Mouse (Mus musculus): ENCODE results near the gene Ugp2. TPM values are rescaled to one million over a fixed set of nuclear protein-coding genes. Genes with fewer than 3 reads are reported as not detected.
A peak's percentile ranks its signal among the peaks of the same experiment; 100 is the strongest.
"Not testable (repeated sequence)": the region's sequence is repeated elsewhere in the genome, so short reads cannot be mapped to it uniquely, and the experiment has no call there.

Ugp2 gene
- polyA plus RNA-seq, 1 experiment from 2014 or later = 83.6 TPM

DNA sequence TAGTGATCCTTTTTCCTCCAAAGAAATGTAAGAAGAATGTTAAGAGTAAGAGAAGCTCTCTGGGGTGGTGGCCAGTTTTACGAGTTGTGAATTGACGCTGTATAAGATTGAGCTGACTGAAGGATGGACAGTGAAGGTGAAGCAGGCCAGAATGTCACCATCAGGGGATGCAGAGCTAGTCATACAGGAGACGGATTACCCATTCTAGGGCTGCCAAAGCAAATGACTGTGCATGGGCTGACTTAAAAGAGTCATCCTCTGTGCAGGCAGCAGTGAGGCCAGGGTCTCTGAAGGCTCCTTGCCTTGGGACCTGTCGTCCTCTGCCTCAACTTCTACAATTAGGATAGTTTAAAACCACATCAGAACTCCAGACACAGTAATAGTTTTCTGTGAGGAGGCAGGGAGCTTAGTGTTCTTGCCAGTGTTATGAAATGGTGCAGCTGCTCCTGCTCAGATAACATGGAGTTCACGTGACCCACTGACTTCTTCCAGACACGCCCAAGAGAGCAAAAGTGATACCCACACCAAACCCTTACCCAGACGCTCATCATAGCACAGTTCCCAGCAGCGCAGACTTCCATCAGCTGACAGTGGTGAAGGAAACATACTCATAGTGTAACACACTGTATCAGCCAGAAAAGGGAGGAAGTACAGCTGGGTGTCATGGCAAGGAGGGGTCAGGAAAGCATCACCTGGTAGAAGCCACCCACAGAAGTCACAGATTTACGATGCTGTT lies 56.9 kb downstream of the Ugp2 start:
- H3K4me1 ChIP-seq (ENCODE audit: insufficient read depth) = no peaks in the 10 kb centered on the region
- TF ChIP-seq CTCF (IDR thresholded peaks at IDR 0.05; ENCODE audit: low read depth) = no peak
- H3K36me3 ChIP-seq (ENCODE audit: insufficient read depth) = peaks cover 46% of the 10 kb centered on the region
- no peak overlapping the region for H3K4me2 ChIP-seq
- no peak for DNase-seq
- ATAC-seq (ENCODE audit: insufficient read depth) = no peak
- H3K9ac ChIP-seq = no peak overlapping the region
- no peak overlapping the region for H3K4me3 ChIP-seq (ENCODE audit: low read depth, low read length)
- H3K27me3 ChIP-seq (ENCODE audit: insufficient read depth, low read length) = no peaks in the 10 kb centered on the region
- no peak overlapping the region; the same call in 1 of the 2 replicates for H3K27ac ChIP-seq (ENCODE audit: low read depth)
- H3K9me3 ChIP-seq (ENCODE audit: low read depth, low read length) = no peaks in the 10 kb centered on the region
- WGBS = 57% methylated on average over 9 of the region's 9 CpGs

GRCm38 (mm10) chr11:21309516-21309915 lies 61.5 kb downstream of the Ugp2 start:
- H3K27ac ChIP-seq (ENCODE audit: low read depth) = no peak overlapping the region
- peaks cover 43% of the 10 kb centered on the region for H3K36me3 ChIP-seq (ENCODE audit: insufficient read depth)
- H3K9me3 ChIP-seq (ENCODE audit: low read depth, low read length) = no peaks in the 10 kb centered on the region
- H3K4me2 ChIP-seq = no peak overlapping the region
- no peaks in the 10 kb centered on the region for H3K4me1 ChIP-seq (ENCODE audit: insufficient read depth)
- H3K9ac ChIP-seq = no peak overlapping the region
- H3K4me3 ChIP-seq (ENCODE audit: low read depth, low read length) = no peak overlapping the region
- DNase-seq = no peak
- ATAC-seq (ENCODE audit: insufficient read depth) = no peak
- whole genome bisulfite sequencing = 55% methylated on average over 6 of the region's 6 CpGs
- no peaks in the 10 kb centered on the region for H3K27me3 ChIP-seq (ENCODE audit: insufficient read depth, low read length)
- TF ChIP-seq CTCF (IDR thresholded peaks at IDR 0.05; ENCODE audit: low read depth) = no peak

- TF ChIP-seq CTCF (IDR thresholded peaks at IDR 0.05; ENCODE audit: low read depth) = peak; percentile 72
- Histone ChIP-seq H3K27ac (ENCODE audit: low read depth) (no peak overlapping the region), H3K4me1 (ENCODE audit: insufficient read depth) (no peaks in the 10 kb centered on the region), H3K27me3 (ENCODE audit: insufficient read depth, low read length) (no peaks in the 10 kb centered on the region), H3K9me3 (ENCODE audit: low read depth, low read length) (no peaks in the 10 kb centered on the region), H3K9ac (no peak overlapping the region), H3K4me2 (no peak overlapping the region), H3K36me3 (ENCODE audit: insufficient read depth) (peaks cover 44% of the 10 kb centered on the region), H3K4me3 (ENCODE audit: low read depth, low read length) (no peak overlapping the region)
- WGBS = 76% methylated on average over 5 of the region's 5 CpGs
- peak; percentile 66 for DNase-seq
- ATAC-seq (ENCODE audit: insufficient read depth) = no peak
These were observed 62.9 kb downstream of the Ugp2 start for GRCm38 (mm10) chr11:21308119-21308518.

GRCm38 (mm10) chr11:21307078-21307668 lies 63.8 kb downstream of the Ugp2 start:
- no peak for ATAC-seq (ENCODE audit: insufficient read depth)
- 81% methylated on average over 5 of the region's 5 CpGs for WGBS
- H3K36me3 ChIP-seq (ENCODE audit: insufficient read depth) = peaks cover 39% of the 10 kb centered on the region

GRCm38 (mm10) chr11:21303619-21304018 lies 67.4 kb downstream of the Ugp2 start:
- H3K4me3 ChIP-seq (ENCODE audit: low read depth, low read length) = no peak overlapping the region
- no peak overlapping the region for H3K4me2 ChIP-seq
- H3K27me3 ChIP-seq (ENCODE audit: insufficient read depth, low read length) = no peaks in the 10 kb centered on the region
- DNase-seq = no peak
- H3K9me3 ChIP-seq (ENCODE audit: low read depth, low read length) = no peaks in the 10 kb centered on the region
- H3K9ac ChIP-seq = no peak overlapping the region
- ATAC-seq (ENCODE audit: insufficient read depth) = no peak
- TF ChIP-seq CTCF (IDR thresholded peaks at IDR 0.05; ENCODE audit: low read depth) = no peak
- H3K27ac ChIP-seq (ENCODE audit: low read depth) = no peak overlapping the region
- H3K4me1 ChIP-seq (ENCODE audit: insufficient read depth) = no peaks in the 10 kb centered on the region
- 77% methylated on average over 3 of the region's 3 CpGs for WGBS
- peaks cover 51% of the 10 kb centered on the region for H3K36me3 ChIP-seq (ENCODE audit: insufficient read depth)

More at GRCm38 (mm10) chr11:21307078-21307668, 63.8 kb downstream of the Ugp2 start:
- H3K27ac ChIP-seq (ENCODE audit: low read depth) = no peak overlapping the region
- no peaks in the 10 kb centered on the region for H3K27me3 ChIP-seq (ENCODE audit: insufficient read depth, low read length)
- H3K4me3 ChIP-seq (ENCODE audit: low read depth, low read length) = no peak overlapping the region
- H3K9ac ChIP-seq = no peak overlapping the region
- DNase-seq = no peak
- no peaks in the 10 kb centered on the region for H3K9me3 ChIP-seq (ENCODE audit: low read depth, low read length)
- no peak overlapping the region for H3K4me2 ChIP-seq
- no peaks in the 10 kb centered on the region for H3K4me1 ChIP-seq (ENCODE audit: insufficient read depth)
- no peak for TF ChIP-seq CTCF (IDR thresholded peaks at IDR 0.05; ENCODE audit: low read depth)

- H3K36me3 ChIP-seq (ENCODE audit: insufficient read depth) = peaks cover 24% of the 10 kb centered on the region
- no peaks in the 10 kb centered on the region for H3K4me1 ChIP-seq (ENCODE audit: insufficient read depth)
- no peak overlapping the region for H3K9ac ChIP-seq
- 80% methylated on average over 5 of the region's 5 CpGs for WGBS
- DNase-seq = no peak
- no peaks in the 10 kb centered on the region for H3K9me3 ChIP-seq (ENCODE audit: low read depth, low read length)
- no peak overlapping the region for H3K27ac ChIP-seq (ENCODE audit: low read depth)
- ATAC-seq (ENCODE audit: insufficient read depth) = no peak
- no peak overlapping the region for H3K4me2 ChIP-seq
- H3K4me3 ChIP-seq (ENCODE audit: low read depth, low read length) = no peak overlapping the region
- no peaks in the 10 kb centered on the region for H3K27me3 ChIP-seq (ENCODE audit: insufficient read depth, low read length)
- no peak for TF ChIP-seq CTCF (IDR thresholded peaks at IDR 0.05; ENCODE audit: low read depth)
These were observed 75.5 kb downstream of the Ugp2 start for GRCm38 (mm10) chr11:21295486-21295885.

DNA sequence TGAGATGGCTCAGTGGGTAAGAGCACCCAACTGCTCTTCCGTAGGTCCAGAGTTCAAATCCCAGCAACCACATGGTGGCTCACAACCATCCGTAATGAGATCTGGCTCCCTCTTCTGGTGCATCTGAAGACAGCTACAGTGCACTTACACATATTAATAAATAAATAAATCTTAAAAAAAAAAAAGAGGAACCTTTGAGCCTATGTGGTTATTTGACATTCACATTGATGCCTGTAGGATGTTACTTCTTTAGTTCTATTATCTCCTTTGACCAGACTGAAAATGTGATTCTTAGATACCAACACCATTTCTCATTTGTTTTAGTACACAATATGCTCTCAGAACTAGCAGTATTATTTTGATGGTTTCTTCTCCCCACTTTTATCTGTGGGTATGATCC lies 82.8 kb downstream of the Ugp2 start:
- not testable (repeated sequence) for H3K9ac ChIP-seq; H3K9me3 ChIP-seq (ENCODE audit: low read depth, low read length); ATAC-seq (ENCODE audit: insufficient read depth); H3K4me2 ChIP-seq; H3K4me1 ChIP-seq (ENCODE audit: insufficient read depth); DNase-seq; H3K4me3 ChIP-seq (ENCODE audit: low read depth, low read length); H3K36me3 ChIP-seq (ENCODE audit: insufficient read depth); H3K27ac ChIP-seq (ENCODE audit: low read depth); H3K27me3 ChIP-seq (ENCODE audit: insufficient read depth, low read length)
- WGBS = 94% methylated on average over 2 of the region's 2 CpGs
